Mouse (Mus musculus) lung, postnatal 0 days (tissue): ENCODE results near the gene D430042O09Rik. TPM values are rescaled to one million over a fixed set of nuclear protein-coding genes. Genes with fewer than 3 reads are reported as not detected.
A peak's percentile ranks its signal among the peaks of the same experiment; 100 is the strongest.

Source experiments
- ATAC-seq: fragments of 200-750 bp; cut with Nextera tagmentation; 2 replicates; pipeline ENCODE4 v1.8.0; 2017; ENCODE audit warnings: moderate library complexity
- DNase-seq: peaks from one replicate; pipeline ENCODE4 v3.0.0-alpha.2; 2016; ENCODE audit warnings: low spot score
- H3K27ac ChIP-seq: fragments of 300-500 bp; sonication (generic); 2 replicates; pipeline ENCODE4 v1.5.1; 2014; ENCODE audit warnings: antibody characterized with exemption, mild to moderate bottlenecking, low read length, mixed read lengths
- H3K27me3 ChIP-seq: fragments of 300-500 bp; sonication (generic); replicated peaks from 2 replicates; pipeline ENCODE4 v1.6.1; 2014; ENCODE audit warnings: low read length, mixed read lengths; ENCODE audit not compliant: insufficient read depth
- H3K36me3 ChIP-seq: fragments of 300-500 bp; sonication (generic); 2 replicates; pipeline ENCODE4 v1.6.1; 2014; ENCODE audit warnings: low read length, mixed read lengths; ENCODE audit not compliant: insufficient read depth
- H3K4me1 ChIP-seq: fragments of 300-500 bp; sonication (generic); 2 replicates; pipeline ENCODE4 v1.6.1; 2014; ENCODE audit warnings: antibody characterized with exemption, low read depth, low read length, mixed read lengths; ENCODE audit not compliant: insufficient read depth
- H3K4me2 ChIP-seq: fragments of 300-500 bp; sonication (generic); replicated peaks from 2 replicates; pipeline ENCODE4 v1.6.1; 2014; ENCODE audit warnings: low read depth, mild to moderate bottlenecking, low read length, moderate library complexity, mixed read lengths
- H3K4me3 ChIP-seq: fragments of 300-500 bp; sonication (generic); 2 replicates; pipeline ENCODE4 v1.5.1; 2014; ENCODE audit warnings: low read depth, low read length
- H3K9ac ChIP-seq: fragments of 300-500 bp; sonication (generic); replicated peaks from 2 replicates; pipeline ENCODE4 v1.6.1; 2014; ENCODE audit warnings: low read depth, mild to moderate bottlenecking
- H3K9me3 ChIP-seq: fragments of 300-500 bp; sonication (generic); 2 replicates; pipeline ENCODE4 v1.6.1; 2016; ENCODE audit warnings: low read length, mixed read lengths
- CTCF ChIP-seq: IDR thresholded peaks from 2 replicates; pipeline ENCODE4 v1.5.1; 2016; ENCODE audit warnings: antibody characterized with exemption, mild to moderate bottlenecking
- EP300 ChIP-seq: IDR thresholded peaks from 2 replicates; pipeline ENCODE4 v1.6.1; 2016; ENCODE audit warnings: antibody characterized with exemption, mild to moderate bottlenecking, control low read depth
- WGBS: fragments of 180-500 bp; shearing (Covaris S2); extraction: QIAGEN DNeasy Blood & Tissue Kit; methylation state at CpG from one replicate; pipeline ENCODE4 v1.1.7; 2014; 5-methylcytosine and 5-hydroxymethylcytosine counted together
- polyA plus RNA-seq: library from polyadenylated mRNA; unstranded; fragments of >200 nt; fragmentation: Nextera tagmentation; extraction: Ambion mirVana; gene quantifications from 2 replicates; pipeline ENCODE4 v1.2.1, GENCODE M21; 2015

D430042O09Rik gene
- 5.3 and 5.8 TPM in 2 replicates for polyA plus RNA-seq

DNA sequence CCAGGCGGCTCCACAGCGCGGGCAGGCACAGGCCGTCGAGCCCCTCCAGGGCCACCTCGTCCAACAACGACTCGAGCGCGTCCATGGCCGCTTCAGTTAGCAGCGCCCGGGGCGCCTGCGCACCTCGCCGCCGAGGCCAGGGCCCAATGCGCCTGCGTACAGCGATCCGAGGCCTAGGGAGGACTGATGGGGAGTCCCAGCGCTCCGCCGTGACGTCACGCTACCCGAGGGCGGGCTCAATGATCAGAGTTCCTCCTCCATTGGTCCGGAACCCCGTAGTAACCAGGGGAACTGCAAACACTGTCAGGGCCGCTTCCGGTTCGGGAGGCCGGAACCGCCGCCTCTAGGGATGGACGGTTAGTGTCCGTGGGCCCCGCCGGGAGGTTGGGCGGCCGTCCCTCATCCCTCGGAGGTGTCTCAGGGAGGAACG is at the start of gene D430042O09Rik, which contains the start of gene Gtf3c1:
Gene D430042O09Rik, plus strand, starts transcription at position 296 of the 430 bp plus-strand sequence.
Gene Gtf3c1, minus strand, starts transcription at position 188 of the 430 bp plus-strand sequence.
- Histone ChIP-seq H3K27ac (peak within 1 kb of the TSS; percentile 94), H3K4me2 (peak within 1 kb of the TSS; percentile 87), H3K27me3 (no peaks in the 10 kb centered on the region), H3K4me3 (peak within 1 kb of the TSS; percentile 83), H3K36me3 (0 out of 2 replicates have a peak, but pooled peaks cover 8% of the 10 kb centered on the region), H3K9me3 (no peaks in the 10 kb centered on the region), H3K4me1 (peaks cover 19% of the 10 kb centered on the region), H3K9ac (peak within 1 kb of the TSS; percentile 79)
- TF ChIP-seq EP300 (no peak), CTCF (no peak)
- WGBS: 0% methylated on average over 43 of the region's 45 CpGs
- DNase-seq (peak; percentile 99), ATAC-seq (peak; percentile 99)

- peaks cover 70% of the 10 kb centered on the region for H3K36me3 ChIP-seq
- no peak for ATAC-seq
These were observed 44.0 kb upstream of the D430042O09Rik start for GRCm38 (mm10) chr7:125663654-125664053.

GRCm38 (mm10) chr7:125670865-125671264 is 36.8 kb upstream of the D430042O09Rik start:
- Histone ChIP-seq H3K4me2 (no peak overlapping the region), H3K4me1 (no peaks in the 10 kb centered on the region), H3K4me3 (no peak overlapping the region), H3K27me3 (no peaks in the 10 kb centered on the region), H3K36me3 (peaks cover 88% of the 10 kb centered on the region), H3K27ac (no peak overlapping the region), H3K9ac (no peak overlapping the region), H3K9me3 (no peaks in the 10 kb centered on the region)
- WGBS: 83% methylated on average over 6 of the region's 6 CpGs
- DNase-seq: no peak
- no peak for TF ChIP-seq CTCF
- no peak for TF ChIP-seq EP300
- ATAC-seq: no peak

More at GRCm38 (mm10) chr7:125663654-125664053, 44.0 kb upstream of the D430042O09Rik start:
- 82% methylated on average over 3 of the region's 3 CpGs for WGBS
- no peak overlapping the region for H3K4me3 ChIP-seq
- no peak overlapping the region for H3K9ac ChIP-seq
- no peak for TF ChIP-seq EP300
- TF ChIP-seq CTCF: no peak
- no peak for DNase-seq
- H3K27ac ChIP-seq: no peak overlapping the region
- H3K4me2 ChIP-seq: no peak overlapping the region
- H3K9me3 ChIP-seq: no peaks in the 10 kb centered on the region
- H3K27me3 ChIP-seq: no peaks in the 10 kb centered on the region
- no peaks in the 10 kb centered on the region for H3K4me1 ChIP-seq

GRCm38 (mm10) chr7:125671396-125671795 is 36.3 kb upstream of the D430042O09Rik start:
- TF ChIP-seq CTCF: no peak
- TF ChIP-seq EP300: no peak
- ATAC-seq (no peak), DNase-seq (no peak)
- WGBS: 84% methylated on average over 8 of the region's 8 CpGs
- Histone ChIP-seq H3K4me3 (no peak overlapping the region), H3K9ac (no peak overlapping the region), H3K9me3 (no peaks in the 10 kb centered on the region), H3K27ac (no peak overlapping the region), H3K36me3 (peaks cover 89% of the 10 kb centered on the region), H3K27me3 (no peaks in the 10 kb centered on the region), H3K4me1 (no peaks in the 10 kb centered on the region), H3K4me2 (no peak overlapping the region)

- H3K27me3 ChIP-seq: no peaks in the 10 kb centered on the region
- no peaks in the 10 kb centered on the region for H3K9me3 ChIP-seq
- H3K27ac ChIP-seq: no peak overlapping the region
- WGBS: 73% methylated on average over 2 of the region's 2 CpGs
- H3K36me3 ChIP-seq: peaks cover 86% of the 10 kb centered on the region
- H3K4me3 ChIP-seq: no peak overlapping the region
- ATAC-seq: no peak
- DNase-seq: peak; percentile 38
- no peak overlapping the region for H3K9ac ChIP-seq
- no peak overlapping the region for H3K4me2 ChIP-seq
- H3K4me1 ChIP-seq: no peaks in the 10 kb centered on the region
- TF ChIP-seq CTCF (peak; percentile 84), EP300 (no peak)
These were observed 32.8 kb upstream of the D430042O09Rik start for GRCm38 (mm10) chr7:125674916-125675315.

GRCm38 (mm10) chr7:125678756-125679155 is 28.9 kb upstream of the D430042O09Rik start:
- no peak overlapping the region for H3K4me3 ChIP-seq
- H3K4me1 ChIP-seq: no peaks in the 10 kb centered on the region
- no peak overlapping the region for H3K27ac ChIP-seq
- no peaks in the 10 kb centered on the region for H3K9me3 ChIP-seq
- peaks cover 67% of the 10 kb centered on the region for H3K36me3 ChIP-seq
- no peak overlapping the region for H3K9ac ChIP-seq
- WGBS: 72% methylated on average over 8 of the region's 8 CpGs
- no peak overlapping the region for H3K4me2 ChIP-seq
- TF ChIP-seq CTCF: no peak
- TF ChIP-seq EP300: no peak
- H3K27me3 ChIP-seq: no peaks in the 10 kb centered on the region
- ATAC-seq: no peak; the same call in 1 of the 2 replicates
- DNase-seq: no peak

GRCm38 (mm10) chr7:125679936-125680335 is 27.8 kb upstream of the D430042O09Rik start:
- TF ChIP-seq EP300 (no peak), CTCF (no peak)
- H3K27me3 ChIP-seq: no peaks in the 10 kb centered on the region
- DNase-seq: no peak

More at GRCm38 (mm10) chr7:125679936-125680335, 27.8 kb upstream of the D430042O09Rik start:
- Histone ChIP-seq H3K9ac (no peak overlapping the region), H3K27ac (no peak overlapping the region), H3K4me2 (no peak overlapping the region), H3K9me3 (no peaks in the 10 kb centered on the region), H3K4me3 (no peak overlapping the region), H3K36me3 (peaks cover 57% of the 10 kb centered on the region), H3K4me1 (no peaks in the 10 kb centered on the region)
- 85% methylated on average over 9 of the region's 9 CpGs for WGBS
- no peak for ATAC-seq
